Comparison of ENCODE assay signal across 9 mouse cellular contexts in the genomic region with DNA sequence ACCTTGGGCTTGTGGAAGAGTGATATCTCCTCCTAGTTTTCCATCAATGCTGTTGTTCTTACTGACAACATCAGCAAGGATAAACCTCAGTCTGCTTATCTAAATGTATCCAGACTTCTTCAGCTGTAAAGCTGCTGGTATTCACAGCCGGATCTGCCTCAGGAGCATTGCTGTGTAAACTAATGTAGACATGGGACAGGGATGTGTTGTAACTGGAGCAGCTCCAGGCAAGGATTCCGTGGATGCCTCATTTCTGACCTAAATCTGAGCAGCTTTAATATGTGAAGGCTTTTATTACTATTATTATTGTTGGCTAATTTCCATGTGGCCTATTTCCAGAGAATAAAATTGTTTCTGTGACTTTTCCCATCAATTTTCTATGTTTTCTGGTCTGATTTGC.
"Had no signal": no experiment of that assay in that cellular context is flagged by ENCODE, and none has a peak within 500 bp of the region (broad histone marks: within the 10 kb centered on the region; RNA-seq: fewer than 3 reads in every experiment).

No protein-coding gene starts in this region.

- DNase-seq: kidney, adult 9 months; liver; liver, embryonic 13.5 days; liver, postnatal 0 days; lung, postnatal 36 days; right cerebral cortex, postnatal 4 days; spleen, adult 18-20 months; thymus, adult 18-20 months; thymus, postnatal 14 days had no signal
